Mouse (Mus musculus) G1E (cell line): Measurements from ENCODE around the gene Sec22c. TPM values are rescaled to one million over a fixed set of nuclear protein-coding genes. Genes with fewer than 3 reads are reported as not detected.

Source experiments
- ATAC-seq: 2 replicates; pipeline ENCODE4 v1.8.0; 2016; ENCODE audit warnings: mild to moderate bottlenecking; ENCODE audit not compliant: insufficient number of reproducible peaks, poor library complexity, low FRiP score, severe bottlenecking; ENCODE audit errors: extremely low read depth
- DNase-seq: peaks from one replicate; pipeline ENCODE4 v3.0.0; 2012; ENCODE audit warnings: low spot score
- H3K27me3 ChIP-seq: 2 replicates; pipeline ENCODE4 v1.6.1; 2012; ENCODE audit warnings: mild to moderate bottlenecking, low read length, inconsistent platforms; ENCODE audit not compliant: insufficient read depth
- H3K36me3 ChIP-seq: replicated peaks from 2 replicates; pipeline ENCODE3; 2012; ENCODE audit warnings: mild to moderate bottlenecking, inconsistent platforms
- H3K4me1 ChIP-seq: 2 replicates; pipeline ENCODE4 v1.6.1; 2012; ENCODE audit warnings: low read depth, low read length, inconsistent platforms, mixed read lengths; ENCODE audit not compliant: insufficient read depth
- H3K4me3 ChIP-seq: 2 replicates; pipeline ENCODE4 v1.5.1; 2012; ENCODE audit warnings: low read depth, mild to moderate bottlenecking, inconsistent platforms, low read length, moderate library complexity, mixed read lengths
- H3K9me3 ChIP-seq: replicated peaks from 2 replicates; pipeline ENCODE4 v1.6.1; 2012; ENCODE audit warnings: inconsistent platforms
- CTCF ChIP-seq: IDR thresholded peaks from 2 replicates; pipeline ENCODE4 v1.5.1; 2012; ENCODE audit warnings: low read depth, low read length, inconsistent platforms, mixed read lengths
- GATA1 ChIP-seq: IDR thresholded peaks from 2 replicates; pipeline ENCODE4 v1.6.1; 2012; ENCODE audit warnings: borderline replicate concordance, low read length, inconsistent platforms, mixed read lengths
- GATA2 ChIP-seq: IDR thresholded peaks from 2 replicates; pipeline ENCODE4 v1.6.1; 2012; ENCODE audit warnings: low read depth, low read length, inconsistent platforms, borderline replicate concordance
- POLR2AphosphoS5 ChIP-seq: IDR thresholded peaks from 2 replicates; pipeline ENCODE4 v1.6.1; 2012; ENCODE audit warnings: low read depth, low read length, inconsistent platforms; ENCODE audit not compliant: insufficient replicate concordance
- TAL1 ChIP-seq: conservative IDR thresholded peaks from 2 replicates; pipeline ENCODE4 v1.6.1; 2012; ENCODE audit warnings: low read depth, low read length, inconsistent platforms, mixed read lengths
- polyA plus RNA-seq: library from polyadenylated mRNA; stranded (reverse); fragments of >175 nt; gene quantifications from 2 replicates; pipeline ENCODE4 v1.2.3, GENCODE M21; 2012
- total RNA-seq, 2 experiments: library from RNA; stranded (forward) in 1 of 2; stranded (reverse) in 1 of 2; fragments of 200-1000 nt in 1 of 2; fragments of >200 nt in 1 of 2; fragmentation: Nextera tagmentation in 1 of 2; gene quantifications; 2 replicates each; pipeline ENCODE4 v1.2.3; 2014 to 2017

The Sec22c gene
- total RNA-seq (2014; fragmentation: Nextera tagmentation) = 4.1 and 4.7 TPM in 2 replicates
- total RNA-seq (2017) = 3.0 and 3.6 TPM in 2 replicates
- 3.3 and 4.8 TPM in 2 replicates for polyA plus RNA-seq

- H3K36me3 ChIP-seq = no peaks in the 10 kb centered on the region
- H3K9me3 ChIP-seq = no peaks in the 10 kb centered on the region
- peaks cover 57% of the 10 kb centered on the region for H3K4me1 ChIP-seq
- H3K27me3 ChIP-seq = no peaks in the 10 kb centered on the region
- no peak for TF ChIP-seq GATA1
- TF ChIP-seq POLR2AphosphoS5 = no peak
- no peak for TF ChIP-seq TAL1
- no peak for TF ChIP-seq CTCF
- no peak for TF ChIP-seq GATA2
- DNase-seq (peak; percentile 89), ATAC-seq (peak; percentile 81)
- peak within 1 kb of the TSS; percentile 84 for H3K4me3 ChIP-seq
These were observed at the start of gene Sec22c for GRCm38 (mm10) chr9:121704646-121705625. Gene Sec22c (minus strand): TSS chr9:121705490.

GRCm38 (mm10) chr9:121754624-121755023 lies 49.3 kb upstream of the Sec22c start:
- DNase-seq (no peak), ATAC-seq (no peak)
- Histone ChIP-seq H3K27me3 (peaks cover 14% of the 10 kb centered on the region), H3K4me1 (peaks cover 21% of the 10 kb centered on the region), H3K36me3 (peaks cover 92% of the 10 kb centered on the region), H3K4me3 (no peak overlapping the region), H3K9me3 (no peaks in the 10 kb centered on the region)
- TF ChIP-seq POLR2AphosphoS5 = no peak
- no peak for TF ChIP-seq TAL1
- TF ChIP-seq GATA1 = no peak
- no peak for TF ChIP-seq CTCF

- peaks cover 97% of the 10 kb centered on the region for H3K36me3 ChIP-seq
- TF ChIP-seq TAL1 (no peak), CTCF (no peak), POLR2AphosphoS5 (no peak), GATA2 (no peak), GATA1 (no peak)
- ATAC-seq (no peak), DNase-seq (no peak)
- no peaks in the 10 kb centered on the region for H3K9me3 ChIP-seq
- H3K4me1 ChIP-seq = peaks cover 7% of the 10 kb centered on the region
- H3K27me3 ChIP-seq = no peaks in the 10 kb centered on the region
- no peak overlapping the region for H3K4me3 ChIP-seq
These were observed 47.5 kb upstream of the Sec22c start for GRCm38 (mm10) chr9:121752774-121753173.

GRCm38 (mm10) chr9:121744051-121744450 lies 38.8 kb upstream of the Sec22c start:
- Histone ChIP-seq H3K9me3 (no peaks in the 10 kb centered on the region), H3K27me3 (no peaks in the 10 kb centered on the region), H3K4me3 (no peak overlapping the region), H3K4me1 (peaks cover 2% of the 10 kb centered on the region; the same call in 1 of the 2 replicates), H3K36me3 (peaks cover 92% of the 10 kb centered on the region)
- ATAC-seq (no peak), DNase-seq (no peak)
- TF ChIP-seq GATA1 (no peak), CTCF (no peak), GATA2 (no peak), TAL1 (no peak), POLR2AphosphoS5 (no peak)

GRCm38 (mm10) chr9:121741168-121741567 lies 35.9 kb upstream of the Sec22c start:
- H3K4me1 ChIP-seq = peaks cover 2% of the 10 kb centered on the region; the same call in 1 of the 2 replicates
- no peaks in the 10 kb centered on the region for H3K27me3 ChIP-seq
- TF ChIP-seq CTCF (no peak), GATA2 (no peak), TAL1 (no peak), POLR2AphosphoS5 (no peak), GATA1 (no peak)
- ATAC-seq (no peak), DNase-seq (no peak)
- H3K4me3 ChIP-seq = no peak overlapping the region
- H3K9me3 ChIP-seq = no peaks in the 10 kb centered on the region
- peaks cover 80% of the 10 kb centered on the region for H3K36me3 ChIP-seq

GRCm38 (mm10) chr9:121740490-121740889 lies 35.2 kb upstream of the Sec22c start:
- ATAC-seq (no peak), DNase-seq (no peak)
- TF ChIP-seq TAL1 (no peak), POLR2AphosphoS5 (no peak), GATA2 (no peak), GATA1 (no peak), CTCF (no peak)
- H3K27me3 ChIP-seq = no peaks in the 10 kb centered on the region
- no peaks in the 10 kb centered on the region for H3K9me3 ChIP-seq
- H3K36me3 ChIP-seq = peaks cover 81% of the 10 kb centered on the region
- peaks cover 2% of the 10 kb centered on the region; the same call in 1 of the 2 replicates for H3K4me1 ChIP-seq
- no peak overlapping the region for H3K4me3 ChIP-seq
